Mouse (Mus musculus) midbrain, embryonic 10.5 days (tissue): ENCODE results near the gene Mecom. TPM values are rescaled to one million over a fixed set of nuclear protein-coding genes. Genes with fewer than 3 reads are reported as not detected.

Experiments
- DNase-seq: peaks from one replicate; pipeline ENCODE4 v3.0.0-alpha.2; 2017; ENCODE audit warnings: low spot score
- H3K27ac ChIP-seq: fragments of 300-500 bp; sonication (generic); replicated peaks from 2 replicates; pipeline ENCODE4 v1.5.1; 2016; ENCODE audit warnings: mild to moderate bottlenecking
- H3K27me3 ChIP-seq: fragments of 300-500 bp; sonication (generic); 2 replicates; pipeline ENCODE4 v1.6.1; 2016; ENCODE audit warnings: low read depth, mild to moderate bottlenecking; ENCODE audit not compliant: poor library complexity, severe bottlenecking
- H3K36me3 ChIP-seq: fragments of 300-500 bp; sonication (generic); 2 replicates; pipeline ENCODE4 v1.6.1; 2016; ENCODE audit warnings: mild to moderate bottlenecking, moderate library complexity
- H3K4me1 ChIP-seq: fragments of 300-500 bp; sonication (generic); 2 replicates; pipeline ENCODE4 v1.6.1; 2016
- H3K4me3 ChIP-seq: fragments of 300-500 bp; sonication (generic); 2 replicates; pipeline ENCODE4 v1.5.1; 2016; ENCODE audit warnings: mild to moderate bottlenecking, moderate library complexity
- H3K9me3 ChIP-seq: fragments of 300-500 bp; sonication (generic); replicated peaks from 2 replicates; pipeline ENCODE4 v1.6.1; 2016; ENCODE audit warnings: mild to moderate bottlenecking
- WGBS: fragments of 180-500 bp; shearing (Covaris S2); methylation state at CpG from one replicate; pipeline ENCODE4 v1.1.7; 2016; 5-methylcytosine and 5-hydroxymethylcytosine counted together
- polyA plus RNA-seq: library from polyadenylated mRNA; unstranded; fragments of >200 nt; fragmentation: Nextera tagmentation; extraction: Ambion mirVana; gene quantifications from 2 replicates; pipeline ENCODE4 v1.2.1, GENCODE M21; 2016

Gene Mecom
- polyA plus RNA-seq, 1 experiment from 2014 or later = 22.6 TPM

GRCm38 (mm10) chr3:30012666-30013365 lies 535.0 kb downstream of the Mecom start:
- DNase-seq = peak; percentile 85
- Histone ChIP-seq H3K36me3 (no peaks in the 10 kb centered on the region), H3K4me1 (peaks cover 66% of the 10 kb centered on the region), H3K27ac (peak overlapping the region; percentile 90), H3K27me3 (peaks cover 28% of the 10 kb centered on the region), H3K9me3 (no peaks in the 10 kb centered on the region), H3K4me3 (peak overlapping the region; percentile 75)
- WGBS = 0% methylated on average over 29 of the region's 29 CpGs

GRCm38 (mm10) chr3:30012150-30012549 lies 535.7 kb downstream of the Mecom start:
- H3K27ac ChIP-seq = peak overlapping the region; percentile 90
- H3K4me1 ChIP-seq = peaks cover 63% of the 10 kb centered on the region
- H3K27me3 ChIP-seq = peaks cover 28% of the 10 kb centered on the region
- peaks cover 5% of the 10 kb centered on the region; the same call in 1 of the 2 replicates for H3K36me3 ChIP-seq
- under 1% methylated on average over 27 of the region's 27 CpGs for WGBS
- peak; percentile 53 for DNase-seq
- peak overlapping the region; percentile 75 for H3K4me3 ChIP-seq
- H3K9me3 ChIP-seq = no peaks in the 10 kb centered on the region

GRCm38 (mm10) chr3:30011712-30012111 lies 536.1 kb downstream of the Mecom start:
- H3K4me1 ChIP-seq = peaks cover 61% of the 10 kb centered on the region
- H3K36me3 ChIP-seq = peaks cover 5% of the 10 kb centered on the region; the same call in 1 of the 2 replicates
- H3K4me3 ChIP-seq = peak overlapping the region; percentile 75
- H3K9me3 ChIP-seq = no peaks in the 10 kb centered on the region
- no peak for DNase-seq
- 9% methylated on average over 6 of the region's 6 CpGs for WGBS
- peak overlapping the region; percentile 90 for H3K27ac ChIP-seq
- peaks cover 25% of the 10 kb centered on the region for H3K27me3 ChIP-seq

GRCm38 (mm10) chr3:30010889-30011288 lies 536.9 kb downstream of the Mecom start:
- peaks cover 5% of the 10 kb centered on the region; the same call in 1 of the 2 replicates for H3K36me3 ChIP-seq
- no peaks in the 10 kb centered on the region for H3K9me3 ChIP-seq
- peaks cover 58% of the 10 kb centered on the region for H3K4me1 ChIP-seq
- WGBS = 36% methylated on average over 6 of the region's 6 CpGs
- DNase-seq = no peak
- peaks cover 17% of the 10 kb centered on the region for H3K27me3 ChIP-seq
- H3K4me3 ChIP-seq = peak overlapping the region; percentile 75
- H3K27ac ChIP-seq = no peak overlapping the region; the same call in 1 of the 2 replicates

GRCm38 (mm10) chr3:30009596-30009995 lies 538.2 kb downstream of the Mecom start:
- no peaks in the 10 kb centered on the region for H3K9me3 ChIP-seq
- no peak overlapping the region for H3K27ac ChIP-seq
- H3K4me1 ChIP-seq = peaks cover 54% of the 10 kb centered on the region
- WGBS = 83% methylated on average over 5 of the region's 5 CpGs
- H3K27me3 ChIP-seq = peaks cover 12% of the 10 kb centered on the region
- peak overlapping the region; percentile 5; the same call in 1 of the 2 replicates for H3K4me3 ChIP-seq
- DNase-seq = no peak
- H3K36me3 ChIP-seq = peaks cover 5% of the 10 kb centered on the region; the same call in 1 of the 2 replicates

- WGBS = 55% methylated on average over 8 of the region's 8 CpGs
- no peak for DNase-seq
- H3K36me3 ChIP-seq = peaks cover 5% of the 10 kb centered on the region; the same call in 1 of the 2 replicates
- H3K9me3 ChIP-seq = no peaks in the 10 kb centered on the region
- H3K4me3 ChIP-seq = no peak overlapping the region
- no peak overlapping the region for H3K27ac ChIP-seq
- H3K4me1 ChIP-seq = peaks cover 14% of the 10 kb centered on the region
- no peaks in the 10 kb centered on the region for H3K27me3 ChIP-seq
Measured at GRCm38 (mm10) chr3:30004888-30005405, 542.9 kb downstream of the Mecom start.

- no peak overlapping the region for H3K27ac ChIP-seq
Measured at GRCm38 (mm10) chr3:30000260-30000659, 547.5 kb downstream of the Mecom start.

GRCm38 (mm10) chr3:29999035-29999434 lies 548.8 kb downstream of the Mecom start:
- WGBS = 39% methylated on average over 1 of the region's 1 CpGs
- no peak for DNase-seq
- no peak overlapping the region for H3K27ac ChIP-seq
- peaks cover 28% of the 10 kb centered on the region for H3K36me3 ChIP-seq
- no peaks in the 10 kb centered on the region for H3K4me1 ChIP-seq
- no peak overlapping the region for H3K4me3 ChIP-seq
- no peaks in the 10 kb centered on the region for H3K9me3 ChIP-seq
- no peaks in the 10 kb centered on the region for H3K27me3 ChIP-seq

More at GRCm38 (mm10) chr3:30000260-30000659, 547.5 kb downstream of the Mecom start:
- Histone ChIP-seq H3K27me3 (no peaks in the 10 kb centered on the region), H3K9me3 (no peaks in the 10 kb centered on the region), H3K36me3 (peaks cover 24% of the 10 kb centered on the region), H3K4me3 (no peak overlapping the region), H3K4me1 (peaks cover 4% of the 10 kb centered on the region)
- no peak for DNase-seq
- WGBS = 88% methylated on average over 7 of the region's 7 CpGs

GRCm38 (mm10) chr3:29997068-29997467 lies 550.7 kb downstream of the Mecom start:
- Histone ChIP-seq H3K27ac (no peak overlapping the region), H3K9me3 (no peaks in the 10 kb centered on the region), H3K4me3 (no peak overlapping the region), H3K27me3 (no peaks in the 10 kb centered on the region), H3K36me3 (peaks cover 39% of the 10 kb centered on the region), H3K4me1 (no peaks in the 10 kb centered on the region)
- WGBS = 86% methylated on average over 7 of the region's 7 CpGs
- DNase-seq = no peak

GRCm38 (mm10) chr3:29993346-29993745 lies 554.5 kb downstream of the Mecom start:
- no peak for DNase-seq
- Histone ChIP-seq H3K4me3 (no peak overlapping the region), H3K27ac (no peak overlapping the region), H3K36me3 (peaks cover 39% of the 10 kb centered on the region), H3K4me1 (no peaks in the 10 kb centered on the region), H3K9me3 (no peaks in the 10 kb centered on the region), H3K27me3 (no peaks in the 10 kb centered on the region)
- WGBS = 78% methylated on average over 10 of the region's 10 CpGs

GRCm38 (mm10) chr3:29991523-29991922 lies 556.3 kb downstream of the Mecom start:
- no peaks in the 10 kb centered on the region for H3K9me3 ChIP-seq
- WGBS = 90% methylated on average over 1 of the region's 1 CpGs
- H3K4me3 ChIP-seq = no peak overlapping the region
- no peaks in the 10 kb centered on the region for H3K4me1 ChIP-seq
- DNase-seq = no peak
- H3K27me3 ChIP-seq = no peaks in the 10 kb centered on the region
- no peak overlapping the region for H3K27ac ChIP-seq
- H3K36me3 ChIP-seq = peaks cover 29% of the 10 kb centered on the region

GRCm38 (mm10) chr3:29984431-29984830 lies 563.4 kb downstream of the Mecom start:
- H3K36me3 ChIP-seq = peaks cover 34% of the 10 kb centered on the region
- H3K4me3 ChIP-seq = no peak overlapping the region
- H3K27me3 ChIP-seq = no peaks in the 10 kb centered on the region
- no peak overlapping the region for H3K27ac ChIP-seq
- WGBS = 84% methylated on average over 3 of the region's 3 CpGs
- no peaks in the 10 kb centered on the region for H3K4me1 ChIP-seq
- DNase-seq = no peak
- H3K9me3 ChIP-seq = no peaks in the 10 kb centered on the region

GRCm38 (mm10) chr3:29981259-29981910 lies 566.4 kb downstream of the Mecom start:
- no peaks in the 10 kb centered on the region for H3K27me3 ChIP-seq
- H3K9me3 ChIP-seq = no peaks in the 10 kb centered on the region
- WGBS = 85% methylated on average over 7 of the region's 7 CpGs
- H3K36me3 ChIP-seq = peaks cover 33% of the 10 kb centered on the region
- H3K27ac ChIP-seq = no peak overlapping the region
- no peak for DNase-seq
- no peaks in the 10 kb centered on the region for H3K4me1 ChIP-seq
- H3K4me3 ChIP-seq = no peak overlapping the region
